Mouse (Mus musculus): ENCODE measurements around the gene Galnt16. TPM values are rescaled to one million over a fixed set of nuclear protein-coding genes. Genes with fewer than 3 reads are reported as not detected.

Gene Galnt16
- polyA plus RNA-seq (2016; fragmentation: Nextera tagmentation; extraction: Ambion mirVana): 30.8 and 31.1 TPM in 2 replicates

DNA sequence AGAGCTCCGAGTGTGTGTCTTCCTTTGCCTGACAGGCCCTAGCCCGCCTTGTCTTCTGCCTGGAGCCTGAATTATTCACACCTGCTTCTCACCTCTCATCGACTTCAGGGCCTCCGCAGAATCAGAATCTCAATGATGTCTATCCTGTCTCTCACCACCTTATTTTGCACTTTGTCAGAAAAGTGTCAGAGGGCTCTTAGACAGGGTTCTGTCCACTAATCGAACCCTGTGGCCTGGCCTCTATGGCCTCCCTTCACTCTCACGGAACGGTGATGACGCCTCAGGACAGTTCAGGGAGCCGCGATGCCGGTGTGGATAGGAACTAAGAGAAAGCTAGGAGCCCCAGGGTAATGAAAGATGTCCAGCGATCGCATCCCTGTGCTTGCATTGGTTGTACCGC, at the start of gene Galnt16:
Galnt16 (plus strand) TSS at position 301 of the 400 bp plus-strand sequence.
- peaks cover 56% of the 10 kb centered on the region for H3K4me1 ChIP-seq
- WGBS: 4% methylated on average over 14 of the region's 14 CpGs
- peak within 1 kb of the TSS; percentile 80 for H3K4me3 ChIP-seq
- DNase-seq (ENCODE audit: extremely low spot score, low spot score): no peak
- peaks cover 15% of the 10 kb centered on the region for H3K36me3 ChIP-seq (replicated peaks)
- H3K27ac ChIP-seq: peak within 1 kb of the TSS; percentile 92
- H3K27me3 ChIP-seq (ENCODE audit: poor library complexity, severe bottlenecking): peaks cover 74% of the 10 kb centered on the region
- H3K9me3 ChIP-seq: no peaks in the 10 kb centered on the region

DNA sequence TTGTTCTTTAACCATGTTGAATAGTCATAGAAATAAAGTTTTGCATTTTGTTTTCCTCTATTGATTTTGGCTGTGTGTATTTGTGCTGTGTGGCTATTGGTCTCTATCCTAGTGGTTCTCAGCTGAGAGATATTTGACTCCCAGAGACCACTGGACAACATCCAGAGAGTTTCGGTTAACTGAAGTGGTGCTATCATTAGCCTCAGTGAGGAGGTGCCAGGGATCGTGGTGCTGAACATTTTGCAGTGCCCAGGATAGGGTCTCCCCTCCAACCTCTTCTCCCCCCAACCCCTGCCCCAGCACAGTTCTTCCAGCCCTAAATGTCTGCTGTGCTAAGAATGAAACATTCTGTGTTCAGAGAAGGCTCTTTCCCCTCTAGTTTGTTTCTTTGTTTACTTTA, 47.9 kb upstream of the Galnt16 start:
- no peaks in the 10 kb centered on the region for H3K27me3 ChIP-seq (ENCODE audit: poor library complexity, severe bottlenecking)
- 92% methylated on average over 2 of the region's 2 CpGs for WGBS
- DNase-seq (ENCODE audit: extremely low spot score, low spot score): no peak
- H3K27ac ChIP-seq: no peak overlapping the region
- H3K4me3 ChIP-seq: no peak overlapping the region
- no peaks in the 10 kb centered on the region for H3K4me1 ChIP-seq
- H3K36me3 ChIP-seq (replicated peaks): no peaks in the 10 kb centered on the region
- H3K9me3 ChIP-seq: no peaks in the 10 kb centered on the region

DNA sequence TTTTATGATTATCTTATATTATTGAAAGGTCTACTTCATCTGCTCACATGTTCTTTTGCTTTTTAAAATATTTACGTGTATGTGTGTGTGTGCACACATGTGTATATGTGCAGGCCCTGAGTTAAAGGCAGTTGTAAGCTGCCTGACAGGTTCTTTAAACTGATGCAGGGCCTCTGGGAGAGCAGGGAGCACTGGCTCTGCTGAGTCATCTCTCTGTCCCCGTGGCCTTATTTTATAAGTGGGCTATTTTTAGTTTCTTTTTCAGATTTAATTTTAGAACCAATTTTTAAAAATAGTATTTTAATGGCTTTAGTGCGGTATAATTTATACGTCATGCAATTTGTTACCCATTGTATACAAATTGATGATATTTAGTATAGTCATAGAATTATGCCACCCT, 46.2 kb upstream of the Galnt16 start:
- Histone ChIP-seq H3K36me3 (replicated peaks) (peaks cover 11% of the 10 kb centered on the region), H3K27ac (no peak overlapping the region), H3K4me3 (no peak overlapping the region), H3K27me3 (ENCODE audit: poor library complexity, severe bottlenecking) (no peaks in the 10 kb centered on the region), H3K4me1 (no peaks in the 10 kb centered on the region), H3K9me3 (no peaks in the 10 kb centered on the region)
- 94% methylated on average over 4 of the region's 4 CpGs for WGBS
- no peak for DNase-seq (ENCODE audit: extremely low spot score, low spot score)

DNA sequence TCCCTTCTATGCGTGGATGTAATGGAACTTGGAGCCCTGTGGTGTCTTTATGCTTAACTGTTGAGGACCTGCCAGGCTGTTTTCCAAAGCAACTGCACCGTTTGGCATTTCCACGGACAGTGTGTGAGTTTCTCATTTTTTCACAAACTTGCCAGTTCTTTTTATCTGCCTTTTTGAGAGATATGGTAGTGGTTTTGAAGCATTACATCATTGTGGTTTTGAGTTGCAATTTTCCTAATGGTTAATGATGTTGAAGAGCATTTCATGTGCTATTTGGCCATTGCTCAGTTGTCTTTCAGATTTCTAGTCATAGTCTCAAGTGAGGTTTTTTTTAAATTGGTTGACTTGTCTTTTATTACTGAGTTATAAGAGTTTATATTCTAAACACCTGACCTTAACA, 44.3 kb upstream of the Galnt16 start:
- Histone ChIP-seq H3K36me3 (replicated peaks) (peaks cover 13% of the 10 kb centered on the region), H3K27me3 (ENCODE audit: poor library complexity, severe bottlenecking) (no peaks in the 10 kb centered on the region)
- no peak for DNase-seq (ENCODE audit: extremely low spot score, low spot score)

DNA sequence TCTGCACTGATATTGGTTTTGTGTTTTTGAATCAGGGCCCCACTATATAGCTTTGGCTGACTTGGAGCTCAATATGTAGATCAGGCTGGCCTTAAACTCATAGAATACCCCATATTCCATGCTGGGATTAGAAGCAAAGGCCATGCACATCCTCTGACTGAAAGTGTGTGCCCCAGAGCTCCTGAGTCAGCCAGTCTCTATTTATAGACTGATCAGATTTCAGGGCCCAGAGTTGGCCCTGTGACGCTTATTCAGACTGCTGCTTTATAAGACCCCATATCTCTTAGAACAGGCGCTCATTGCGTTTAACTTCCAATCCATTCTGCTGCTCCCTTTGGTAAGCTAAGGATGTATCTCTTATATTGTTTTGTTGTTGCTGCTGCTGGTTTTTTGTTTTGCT, 38.1 kb upstream of the Galnt16 start:
- Histone ChIP-seq H3K4me3 (no peak overlapping the region), H3K36me3 (replicated peaks) (peaks cover 62% of the 10 kb centered on the region), H3K27ac (no peak overlapping the region), H3K9me3 (no peaks in the 10 kb centered on the region), H3K27me3 (ENCODE audit: poor library complexity, severe bottlenecking) (no peaks in the 10 kb centered on the region), H3K4me1 (no peaks in the 10 kb centered on the region)
- no peak for DNase-seq (ENCODE audit: extremely low spot score, low spot score)
- WGBS: 88% methylated on average over 3 of the region's 3 CpGs

More for the DNA sequence above, 44.3 kb upstream of the Galnt16 start:
- Histone ChIP-seq H3K27ac (no peak overlapping the region), H3K4me3 (no peak overlapping the region), H3K9me3 (no peaks in the 10 kb centered on the region), H3K4me1 (no peaks in the 10 kb centered on the region)
- 91% methylated on average over 3 of the region's 3 CpGs for WGBS

DNA sequence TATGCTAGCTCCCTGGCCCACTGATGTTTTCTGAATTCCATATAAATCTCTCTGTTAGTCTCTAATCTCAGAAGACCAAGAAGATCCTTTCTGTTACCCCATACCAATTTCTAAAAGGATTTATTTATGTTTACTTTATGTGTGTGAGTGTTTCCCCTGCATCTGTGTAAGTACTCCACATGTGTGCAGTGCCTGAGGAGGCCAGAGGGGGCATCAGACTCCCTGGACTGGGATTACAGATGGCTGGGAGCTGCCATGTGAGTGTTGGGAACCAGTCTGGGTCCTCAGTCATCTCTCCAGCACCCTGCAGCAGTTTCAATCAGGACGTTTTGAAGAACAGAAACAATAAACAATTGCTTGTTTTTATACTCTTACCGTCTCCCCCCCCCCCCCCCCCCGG, 34.7 kb upstream of the Galnt16 start:
- 80% methylated on average over 3 of the region's 3 CpGs for WGBS
- Histone ChIP-seq H3K4me1 (no peaks in the 10 kb centered on the region), H3K27ac (no peak overlapping the region), H3K36me3 (replicated peaks) (peaks cover 71% of the 10 kb centered on the region), H3K27me3 (ENCODE audit: poor library complexity, severe bottlenecking) (no peaks in the 10 kb centered on the region), H3K9me3 (no peaks in the 10 kb centered on the region), H3K4me3 (no peak overlapping the region)
- no peak for DNase-seq (ENCODE audit: extremely low spot score, low spot score)

DNA sequence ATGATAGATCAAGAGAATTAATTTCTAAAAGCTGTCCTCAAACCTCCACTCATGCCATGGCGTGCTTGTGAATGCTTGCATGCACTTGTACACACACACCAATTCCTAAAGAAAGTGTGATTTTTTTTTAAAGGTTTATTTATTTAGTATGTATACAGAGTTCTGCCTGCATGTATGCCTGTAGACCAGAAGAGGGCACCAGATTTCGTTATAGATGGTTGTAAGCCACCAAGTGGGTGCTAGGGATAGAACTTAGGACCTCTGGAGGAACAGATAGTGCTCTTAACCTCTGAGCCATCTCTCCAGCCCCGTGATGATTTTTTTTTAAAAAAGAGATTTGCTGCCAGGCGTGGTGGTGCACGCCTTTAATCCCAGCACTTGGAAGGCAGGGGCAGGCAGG, 24.8 kb upstream of the Galnt16 start:
- H3K9me3 ChIP-seq: peaks cover 6% of the 10 kb centered on the region; the same call in 1 of the 2 replicates
- H3K4me1 ChIP-seq: no peaks in the 10 kb centered on the region
- H3K4me3 ChIP-seq: no peak overlapping the region
- WGBS: 95% methylated on average over 5 of the region's 5 CpGs
- H3K27me3 ChIP-seq (ENCODE audit: poor library complexity, severe bottlenecking): no peaks in the 10 kb centered on the region
- no peak overlapping the region for H3K27ac ChIP-seq
- DNase-seq (ENCODE audit: extremely low spot score, low spot score): no peak
- peaks cover 64% of the 10 kb centered on the region for H3K36me3 ChIP-seq (replicated peaks)

DNA sequence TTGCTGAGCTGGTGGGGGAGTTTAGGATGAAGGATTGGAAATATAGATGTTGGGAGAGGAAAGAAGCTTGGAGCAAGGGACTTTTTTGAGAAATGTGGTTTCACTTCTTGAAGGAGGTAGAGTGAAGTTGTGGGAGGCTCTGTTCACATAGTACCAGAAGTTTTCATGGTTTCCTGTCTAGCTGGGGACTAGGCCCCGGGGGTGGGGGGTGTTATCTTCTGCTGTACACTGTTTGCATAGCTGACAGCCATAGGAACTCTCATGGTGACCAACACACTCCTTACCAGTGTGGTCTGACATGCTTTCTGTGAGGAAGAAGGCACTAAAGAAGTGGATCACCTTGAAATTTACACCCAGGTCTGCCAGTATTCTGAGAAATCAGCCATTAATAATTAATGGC, 22.4 kb upstream of the Galnt16 start:
- Histone ChIP-seq H3K4me3 (no peak overlapping the region), H3K27ac (no peak overlapping the region), H3K27me3 (ENCODE audit: poor library complexity, severe bottlenecking) (no peaks in the 10 kb centered on the region), H3K4me1 (no peaks in the 10 kb centered on the region), H3K36me3 (replicated peaks) (peaks cover 42% of the 10 kb centered on the region), H3K9me3 (peaks cover 6% of the 10 kb centered on the region; the same call in 1 of the 2 replicates)
- DNase-seq (ENCODE audit: extremely low spot score, low spot score): no peak
- WGBS: 92% methylated on average over 1 of the region's 1 CpGs

DNA sequence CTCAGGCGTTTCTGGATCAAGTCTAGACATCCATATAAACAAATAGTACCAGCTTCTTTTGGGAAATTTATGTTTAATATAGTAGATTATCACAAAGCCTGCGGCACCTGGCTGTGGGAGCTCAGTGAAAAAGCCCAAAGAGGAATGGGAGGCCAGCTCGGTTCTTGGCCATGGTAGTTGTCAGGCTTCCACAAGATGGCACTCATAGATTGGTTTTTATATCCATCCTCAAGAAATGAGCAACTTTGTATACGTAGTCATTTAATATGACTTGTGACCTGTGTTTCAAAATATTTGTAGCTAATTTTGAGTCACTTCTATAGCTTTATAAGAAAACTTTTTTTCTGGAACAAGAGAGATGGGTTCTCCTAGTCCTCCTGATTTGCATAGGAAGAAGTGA, 19.7 kb upstream of the Galnt16 start:
- peaks cover 4% of the 10 kb centered on the region; the same call in 1 of the 2 replicates for H3K9me3 ChIP-seq
- H3K4me1 ChIP-seq: no peaks in the 10 kb centered on the region
- 63% methylated on average over 4 of the region's 4 CpGs for WGBS
- H3K4me3 ChIP-seq: no peak overlapping the region
- H3K36me3 ChIP-seq (replicated peaks): peaks cover 15% of the 10 kb centered on the region
- no peak overlapping the region for H3K27ac ChIP-seq
- no peak for DNase-seq (ENCODE audit: extremely low spot score, low spot score)
- no peaks in the 10 kb centered on the region for H3K27me3 ChIP-seq (ENCODE audit: poor library complexity, severe bottlenecking)

DNA sequence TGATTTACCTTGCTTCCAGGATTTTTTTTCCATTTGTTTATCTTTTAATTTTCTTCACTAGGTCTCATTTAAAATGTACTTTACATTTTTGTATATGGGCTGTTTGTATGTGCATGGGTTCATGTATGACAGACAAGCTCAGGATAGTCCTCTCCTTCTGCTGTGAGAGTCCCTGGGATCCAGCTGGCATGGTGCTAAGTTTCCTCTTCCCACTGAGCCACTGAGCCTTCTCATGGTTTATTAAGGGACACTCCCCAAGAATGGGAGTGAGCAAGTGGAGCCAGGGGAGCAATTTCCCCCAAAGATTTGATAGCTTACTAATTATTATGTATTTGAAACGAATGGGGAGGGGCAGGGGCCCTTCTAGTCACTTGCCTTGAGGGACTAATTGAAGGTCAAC, 17.6 kb upstream of the Galnt16 start:
- no peak overlapping the region for H3K27ac ChIP-seq
- no peak overlapping the region for H3K4me3 ChIP-seq
- DNase-seq (ENCODE audit: extremely low spot score, low spot score): no peak
- peaks cover 4% of the 10 kb centered on the region; the same call in 1 of the 2 replicates for H3K4me1 ChIP-seq
- H3K27me3 ChIP-seq (ENCODE audit: poor library complexity, severe bottlenecking): no peaks in the 10 kb centered on the region
- H3K36me3 ChIP-seq (replicated peaks): peaks cover 8% of the 10 kb centered on the region
- no peaks in the 10 kb centered on the region for H3K9me3 ChIP-seq
- 54% methylated on average over 1 of the region's 1 CpGs for WGBS

DNA sequence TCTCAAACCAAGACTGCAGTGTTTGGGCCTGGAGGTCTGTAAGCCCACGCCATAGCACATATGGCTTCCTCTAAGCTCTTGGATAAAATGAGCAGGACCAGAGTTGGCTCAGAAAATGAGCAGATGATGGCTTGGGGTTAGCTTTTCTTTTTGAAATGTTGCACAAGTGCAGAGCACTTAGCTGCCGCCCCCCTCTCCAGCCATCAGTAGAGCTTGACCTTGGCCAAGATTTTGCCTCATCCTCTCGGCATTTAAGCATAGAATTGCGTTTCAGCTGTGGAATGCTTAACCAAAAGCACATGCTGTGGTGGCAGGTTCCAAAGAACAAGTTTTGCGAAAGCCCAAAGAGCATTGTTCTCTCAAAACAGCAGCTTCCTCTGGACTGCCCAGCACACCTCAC, 13.4 kb upstream of the Galnt16 start:
- no peaks in the 10 kb centered on the region; the same call in 1 of the 2 replicates for H3K36me3 ChIP-seq (replicated peaks)
- H3K27ac ChIP-seq: no peak overlapping the region
- H3K27me3 ChIP-seq (ENCODE audit: poor library complexity, severe bottlenecking): no peaks in the 10 kb centered on the region
- no peak overlapping the region for H3K4me3 ChIP-seq
- whole genome bisulfite sequencing: 79% methylated on average over 5 of the region's 5 CpGs
- no peak for DNase-seq (ENCODE audit: extremely low spot score, low spot score)
- peaks cover 16% of the 10 kb centered on the region for H3K4me1 ChIP-seq
- no peaks in the 10 kb centered on the region for H3K9me3 ChIP-seq

DNA sequence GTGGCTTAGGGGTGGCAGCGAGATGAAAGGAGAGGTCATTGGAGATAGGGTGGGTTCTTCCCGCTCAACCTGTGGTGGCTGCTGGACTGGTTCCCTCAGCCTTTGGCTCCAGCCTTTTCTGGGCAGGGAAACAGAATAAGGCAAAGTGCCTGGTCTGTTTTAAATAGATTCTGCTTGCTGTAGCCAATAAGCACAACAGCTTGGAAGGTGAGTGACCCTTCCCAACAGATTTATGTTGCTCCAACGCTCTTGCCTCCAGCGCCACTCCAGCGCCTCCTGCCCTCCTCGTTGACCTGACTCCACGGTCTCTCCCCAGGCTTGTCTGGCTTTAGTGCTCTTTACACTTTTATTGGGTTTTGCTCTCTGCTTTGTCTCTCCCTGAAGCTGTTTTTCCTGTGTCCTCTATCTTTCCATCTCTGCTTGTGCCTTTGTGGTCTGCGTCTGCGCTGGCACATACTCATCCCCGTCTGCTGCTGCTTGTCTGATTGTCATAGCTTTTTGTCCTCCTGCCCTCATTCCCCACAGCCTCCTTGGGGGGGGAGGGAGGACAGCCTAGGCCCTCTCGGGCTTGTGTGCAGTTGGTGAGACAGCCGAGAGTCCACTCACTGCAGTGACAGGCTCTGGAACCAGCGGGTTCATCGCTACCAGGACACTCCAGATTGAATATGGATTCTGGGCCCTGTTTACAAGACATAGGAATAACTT, 10.9 kb upstream of the Galnt16 start:
- Histone ChIP-seq H3K27me3 (ENCODE audit: poor library complexity, severe bottlenecking) (no peaks in the 10 kb centered on the region), H3K4me3 (no peak overlapping the region), H3K27ac (no peak overlapping the region), H3K9me3 (no peaks in the 10 kb centered on the region), H3K4me1 (peaks cover 16% of the 10 kb centered on the region), H3K36me3 (replicated peaks) (no peaks in the 10 kb centered on the region)
- 72% methylated on average over 14 of the region's 14 CpGs for WGBS
- no peak for DNase-seq (ENCODE audit: extremely low spot score, low spot score)

DNA sequence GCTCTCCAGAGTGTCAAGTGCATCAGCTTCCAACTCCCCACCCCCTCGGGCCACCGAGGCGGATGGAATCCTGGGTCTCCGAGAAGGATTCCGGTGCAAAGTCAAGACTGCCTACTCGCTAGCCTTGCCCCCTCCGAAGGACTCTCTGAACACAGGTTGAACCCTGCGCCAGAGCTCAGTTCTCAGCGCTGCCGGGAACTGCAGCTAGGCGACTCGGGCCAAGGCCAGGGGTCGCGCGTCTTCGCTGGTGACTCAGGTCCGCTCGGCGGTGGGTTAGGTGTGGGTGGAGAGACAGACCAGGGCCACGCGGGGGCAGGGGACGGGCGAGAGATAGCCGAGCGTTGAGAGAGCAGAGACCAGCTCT, 298 bp downstream of the Galnt16 start:
- DNase-seq (ENCODE audit: extremely low spot score, low spot score): peak; percentile 74
- Histone ChIP-seq H3K36me3 (replicated peaks) (peaks cover 15% of the 10 kb centered on the region), H3K27ac (peak overlapping the region; percentile 92), H3K27me3 (ENCODE audit: poor library complexity, severe bottlenecking) (peaks cover 75% of the 10 kb centered on the region), H3K4me3 (peak overlapping the region; percentile 80), H3K9me3 (no peaks in the 10 kb centered on the region), H3K4me1 (peaks cover 60% of the 10 kb centered on the region)
- 0% methylated on average over 25 of the region's 25 CpGs for WGBS
